Mouse (Mus musculus) MEL (cell line): ENCODE results near the gene Gm5565. TPM values are rescaled to one million over a fixed set of nuclear protein-coding genes. Genes with fewer than 3 reads are reported as not detected.

Experiments used
- DNase-seq: peaks from one replicate; pipeline ENCODE4 v3.0.0; 2011; ENCODE audit warnings: low read depth, low spot score
- H3K27ac ChIP-seq: 2 replicates; pipeline ENCODE4 v1.5.1; 2012; ENCODE audit warnings: low read depth, mild to moderate bottlenecking, control low read depth, low read length, moderate library complexity; ENCODE audit not compliant: control insufficient read depth
- H3K27me3 ChIP-seq, 2 experiments: fragments of 150-350 bp in 1 of 2; sonication (generic) in 1 of 2; 2 replicates each; pipeline ENCODE4 v1.6.1; 2012; ENCODE audit warnings: low read length in 2 of 2, mild to moderate bottlenecking in 2 of 2, improper control_type of control experiment in 1 of 2, moderate library complexity in 1 of 2; ENCODE audit not compliant: insufficient read depth in 2 of 2, control insufficient read depth in 1 of 2
- H3K36me3 ChIP-seq, 2 experiments: 2 replicates each; pipeline ENCODE4 v1.6.1; 2012 to 2014; ENCODE audit warnings: low read length in 2 of 2, improper control_type of control experiment in 1 of 2, inconsistent platforms in 1 of 2, mild to moderate bottlenecking in 1 of 2; ENCODE audit not compliant: insufficient read depth in 2 of 2, control insufficient read depth in 1 of 2
- H3K4me1 ChIP-seq, 2 experiments: fragments of 150-350 bp in 1 of 2; sonication (generic) in 1 of 2; 2 replicates each; pipeline ENCODE4 v1.6.1; 2012; ENCODE audit warnings: low read length in 2 of 2, improper control_type of control experiment in 1 of 2, mild to moderate bottlenecking in 1 of 2; ENCODE audit not compliant: insufficient read depth in 2 of 2, control insufficient read depth in 1 of 2
- H3K4me3 ChIP-seq, 2 experiments: fragments of 150-350 bp in 1 of 2; sonication (generic) in 1 of 2; 2 replicates each; pipeline ENCODE4 v1.5.1; 2012; ENCODE audit warnings: low read depth in 2 of 2, low read length in 2 of 2, mild to moderate bottlenecking in 2 of 2, moderate library complexity in 2 of 2, control low read depth in 1 of 2, improper control_type of control experiment in 1 of 2; ENCODE audit not compliant: control insufficient read depth in 1 of 2, insufficient read depth in 1 of 2
- H3K79me2 ChIP-seq: 2 replicates; pipeline ENCODE4 v1.6.1; 2012; ENCODE audit warnings: mild to moderate bottlenecking, low read length, moderate library complexity; ENCODE audit not compliant: control insufficient read depth, poor library complexity, insufficient read depth
- H3K9ac ChIP-seq: 2 replicates; pipeline ENCODE4 v1.6.1; 2012; ENCODE audit warnings: low read depth, mild to moderate bottlenecking, control low read depth, low read length, moderate library complexity; ENCODE audit not compliant: control insufficient read depth, poor library complexity, severe bottlenecking
- H3K9me3 ChIP-seq: fragments of 150-350 bp; sonication (generic); replicated peaks from 2 replicates; pipeline ENCODE4 v1.6.1; 2012; ENCODE audit warnings: mild to moderate bottlenecking, low read length, improper control_type of control experiment, moderate library complexity; ENCODE audit not compliant: insufficient read depth
- CHD1 ChIP-seq: IDR thresholded peaks from 2 replicates; pipeline ENCODE4 v1.6.1; 2012; ENCODE audit warnings: low read depth, mild to moderate bottlenecking, inconsistent platforms, low read length, improper control_type of control experiment
- CTCF ChIP-seq, 3 experiments: IDR thresholded peaks in 2 of 3; conservative IDR thresholded peaks in 1 of 3; 2 replicates each; pipeline ENCODE4 v1.5.1; 2011 to 2012; ENCODE audit warnings: low read length in 3 of 3, low read depth in 2 of 3, mild to moderate bottlenecking in 2 of 3, improper control_type of control experiment in 1 of 3, inconsistent platforms in 1 of 3, mixed read lengths in 1 of 3, moderate library complexity in 1 of 3; ENCODE audit not compliant: control insufficient read depth in 1 of 3, insufficient read depth in 1 of 3, poor library complexity in 1 of 3, severe bottlenecking in 1 of 3
- E2F4 ChIP-seq: IDR thresholded peaks from 2 replicates; pipeline ENCODE4 v1.6.1; 2011; ENCODE audit warnings: low read depth, low read length, improper control_type of control experiment, borderline replicate concordance
- ELF1 ChIP-seq: IDR thresholded peaks from 2 replicates; pipeline ENCODE4 v1.6.1; 2014; ENCODE audit warnings: low read depth, mild to moderate bottlenecking, inconsistent platforms, low read length, improper control_type of control experiment, moderate library complexity
- EP300 ChIP-seq, 2 experiments: IDR thresholded peaks; 2 replicates each; pipeline ENCODE4 v1.6.1; 2011; ENCODE audit warnings: improper control_type of control experiment in 2 of 2, low read length in 2 of 2, low read depth in 1 of 2, mild to moderate bottlenecking in 1 of 2
- GABPA ChIP-seq: IDR thresholded peaks from 2 replicates; pipeline ENCODE4 v1.6.1; 2012; ENCODE audit warnings: low read depth, mild to moderate bottlenecking, inconsistent platforms, low read length, improper control_type of control experiment, moderate library complexity
- HCFC1 ChIP-seq: IDR thresholded peaks from 2 replicates; pipeline ENCODE4 v1.6.1; 2012; ENCODE audit warnings: low read depth, mild to moderate bottlenecking, inconsistent platforms, low read length, improper control_type of control experiment, moderate library complexity
- KAT2A ChIP-seq: conservative IDR thresholded peaks from 2 replicates; pipeline ENCODE4 v1.6.1; 2012; ENCODE audit warnings: low read depth, low read length, improper control_type of control experiment, inconsistent platforms
- MAFK ChIP-seq: IDR thresholded peaks from 2 replicates; pipeline ENCODE4 v1.6.1; 2011; ENCODE audit warnings: low read depth, mild to moderate bottlenecking, low read length, improper control_type of control experiment, borderline replicate concordance
- MAX ChIP-seq: IDR thresholded peaks from 2 replicates; pipeline ENCODE4 v1.6.1; 2011; ENCODE audit warnings: low read length, improper control_type of control experiment
- MEF2A ChIP-seq: IDR thresholded peaks from 2 replicates; pipeline ENCODE4 v1.6.1; 2014; ENCODE audit warnings: low read depth, mild to moderate bottlenecking, inconsistent platforms, low read length, improper control_type of control experiment; ENCODE audit not compliant: poor library complexity, insufficient replicate concordance, severe bottlenecking; ENCODE audit errors: extremely low read depth
- MYB ChIP-seq: IDR thresholded peaks from 2 replicates; pipeline ENCODE4 v1.6.1; 2011; ENCODE audit warnings: mild to moderate bottlenecking, low read depth, low read length, improper control_type of control experiment
- MYC ChIP-seq: IDR thresholded peaks from 2 replicates; pipeline ENCODE4 v1.6.1; 2011; ENCODE audit warnings: low read depth, mild to moderate bottlenecking, low read length, improper control_type of control experiment, moderate library complexity
- NELFE ChIP-seq: IDR thresholded peaks from 2 replicates; pipeline ENCODE4 v1.6.1; 2011; ENCODE audit warnings: low read depth, low read length, improper control_type of control experiment
- NRF1 ChIP-seq: IDR thresholded peaks from 2 replicates; pipeline ENCODE4 v1.6.1; 2014; ENCODE audit warnings: low read depth, mild to moderate bottlenecking, inconsistent platforms, low read length, improper control_type of control experiment, moderate library complexity; ENCODE audit not compliant: poor library complexity, insufficient read depth, severe bottlenecking
- POLR2A ChIP-seq, 2 experiments: IDR thresholded peaks; 2 replicates each; pipeline ENCODE4 v1.6.1; 2011 to 2012; ENCODE audit warnings: low read length in 2 of 2, mild to moderate bottlenecking in 2 of 2, control low read depth in 1 of 2, improper control_type of control experiment in 1 of 2, low read depth in 1 of 2, moderate library complexity in 1 of 2; ENCODE audit not compliant: control insufficient read depth in 1 of 2, insufficient read depth in 1 of 2, poor library complexity in 1 of 2
- POLR2AphosphoS2 ChIP-seq: IDR thresholded peaks from 2 replicates; pipeline ENCODE4 v1.6.1; 2011; ENCODE audit warnings: low read length, improper control_type of control experiment
- RAD21 ChIP-seq: IDR thresholded peaks from 2 replicates; pipeline ENCODE4 v1.6.1; 2011; ENCODE audit warnings: mild to moderate bottlenecking, low read depth, low read length, improper control_type of control experiment
- SMC3 ChIP-seq: IDR thresholded peaks from 2 replicates; pipeline ENCODE4 v1.6.1; 2011; ENCODE audit warnings: low read depth, low read length, improper control_type of control experiment
- TAL1 ChIP-seq: IDR thresholded peaks from 2 replicates; pipeline ENCODE4 v1.6.1; 2012; ENCODE audit warnings: mild to moderate bottlenecking, inconsistent platforms, low read length, moderate library complexity, mixed read lengths
- TBP ChIP-seq: IDR thresholded peaks from 2 replicates; pipeline ENCODE4 v1.8.0; 2011; ENCODE audit warnings: low read depth, low read length, improper control_type of control experiment
- UBTF ChIP-seq: IDR thresholded peaks from 2 replicates; pipeline ENCODE4 v1.6.1; 2012; ENCODE audit warnings: low read depth, mild to moderate bottlenecking, inconsistent platforms, low read length, improper control_type of control experiment, moderate library complexity, borderline replicate concordance; ENCODE audit not compliant: insufficient read depth
- USF2 ChIP-seq, 2 experiments: IDR thresholded peaks; 2 replicates each; pipeline ENCODE4 v1.6.1; 2011 to 2012; ENCODE audit warnings: improper control_type of control experiment in 2 of 2, low read length in 2 of 2, borderline replicate concordance in 1 of 2, inconsistent platforms in 1 of 2, low read depth in 1 of 2, mild to moderate bottlenecking in 1 of 2; ENCODE audit not compliant: insufficient read depth in 1 of 2
- ZC3H11A ChIP-seq: IDR thresholded peaks from 2 replicates; pipeline ENCODE4 v1.6.1; 2012; ENCODE audit warnings: low read depth, mild to moderate bottlenecking, inconsistent platforms, low read length, improper control_type of control experiment
- ZKSCAN1 ChIP-seq: IDR thresholded peaks from 2 replicates; pipeline ENCODE4 v1.6.1; 2012; ENCODE audit warnings: low read depth, mild to moderate bottlenecking, inconsistent platforms, low read length, improper control_type of control experiment, moderate library complexity
- polyA plus RNA-seq, 2 experiments: library from polyadenylated mRNA; stranded (reverse) in 1 of 2; unstranded in 1 of 2; fragments of >175 nt in 1 of 2; fragments of >200 nt in 1 of 2; gene quantifications; 2 replicates each; pipeline versions ENCODE4 v1.2.1 to v1.2.4; 2012; ENCODE audit warnings: low replicate concordance in 2 of 2, low read depth in 1 of 2; ENCODE audit not compliant: insufficient read length in 2 of 2, insufficient read depth in 1 of 2, missing spikeins in 1 of 2
- total RNA-seq: library from RNA; depleted of rRNA; stranded (reverse); fragments of 300-350 nt; gene quantifications from 2 replicates; pipeline ENCODE4 v1.2.3, GENCODE M21; 2012

The Gm5565 gene
- total and polyA plus RNA-seq, 3 experiments = not detected

- no peak overlapping the region for H3K4me3 ChIP-seq
- DNase-seq = no peak
- peaks cover 0 to 1% of the 10 kb centered on the region in 2 experiments; a peak in 1 of 4 replicates for H3K36me3 ChIP-seq
- no peak overlapping the region for H3K27ac ChIP-seq
- no peaks in the 10 kb centered on the region for H3K79me2 ChIP-seq
- H3K4me1 ChIP-seq = no peaks in the 10 kb centered on the region
- H3K9me3 ChIP-seq = no peaks in the 10 kb centered on the region
- TF ChIP-seq UBTF (no peak), E2F4 (no peak), SMC3 (no peak), NELFE (no peak), HCFC1 (no peak), CTCF (IDR thresholded peaks at IDR 0.05 in 2 of 3, conservative IDR thresholded peaks at IDR 0.05 in 1 of 3; ENCODE audit: control insufficient read depth in 1 of 3, insufficient read depth in 1 of 3, low read depth in 2 of 3, low read length in 3 of 3, poor library complexity in 1 of 3, severe bottlenecking in 1 of 3) (no peak), CHD1 (no peak), EP300 (IDR thresholded peaks at IDR 0.05; ENCODE audit: low read depth in 1 of 2, low read length in 2 of 2) (no peak), USF2 (IDR thresholded peaks at IDR 0.05; ENCODE audit: borderline replicate concordance in 1 of 2, insufficient read depth in 1 of 2, low read depth in 1 of 2, low read length in 2 of 2) (no peak), GABPA (no peak), POLR2A (IDR thresholded peaks at IDR 0.05; ENCODE audit: control insufficient read depth in 1 of 2, insufficient read depth in 1 of 2, low read depth in 1 of 2, low read length in 2 of 2, poor library complexity in 1 of 2) (no peak), ZC3H11A (no peak), KAT2A (no peak), MAX (no peak), TBP (no peak), POLR2AphosphoS2 (no peak)
- no peaks in the 10 kb centered on the region for H3K27me3 ChIP-seq
- H3K9ac ChIP-seq = no peak overlapping the region
Measured at GRCm38 (mm10) chr5:146199073-146199472, 38.7 kb upstream of the Gm5565 start.

DNA sequence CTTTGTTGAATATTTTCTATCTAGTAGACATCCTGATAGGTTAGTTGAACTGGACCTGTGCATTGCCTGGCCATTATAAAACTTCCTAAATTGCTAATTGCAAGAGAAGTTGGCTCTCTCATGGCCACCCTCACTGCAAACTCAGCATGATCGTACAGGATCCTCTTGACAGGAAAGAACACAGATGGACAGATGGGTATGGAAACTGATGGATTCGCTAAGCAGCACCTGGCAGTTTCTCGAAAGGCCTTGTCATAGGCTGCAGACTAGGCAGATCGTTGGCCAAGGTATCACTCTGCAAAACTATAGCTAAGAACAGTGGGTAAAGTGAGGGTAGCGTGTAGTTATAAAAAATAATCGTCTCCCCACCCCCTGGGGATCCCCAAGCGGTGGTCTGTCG, 33.0 kb upstream of the Gm5565 start:
- Histone ChIP-seq H3K36me3 (no peaks in the 10 kb centered on the region), H3K9me3 (no peaks in the 10 kb centered on the region), H3K27ac (no peak overlapping the region), H3K27me3 (no peaks in the 10 kb centered on the region), H3K79me2 (no peaks in the 10 kb centered on the region), H3K4me1 (no peaks in the 10 kb centered on the region), H3K4me3 (no peak overlapping the region), H3K9ac (no peak overlapping the region)
- no peak for DNase-seq
- TF ChIP-seq MYB (no peak), ZKSCAN1 (no peak), MAFK (no peak), HCFC1 (no peak), EP300 (IDR thresholded peaks at IDR 0.05; ENCODE audit: low read depth in 1 of 2, low read length in 2 of 2) (no peak), E2F4 (no peak), RAD21 (no peak), POLR2AphosphoS2 (no peak), USF2 (IDR thresholded peaks at IDR 0.05; ENCODE audit: borderline replicate concordance in 1 of 2, insufficient read depth in 1 of 2, low read depth in 1 of 2, low read length in 2 of 2) (no peak), CHD1 (no peak), MAX (no peak), ZC3H11A (no peak), TBP (no peak), TAL1 (no peak), MEF2A (no peak), NRF1 (no peak), KAT2A (no peak), ELF1 (no peak), CTCF (IDR thresholded peaks at IDR 0.05 in 2 of 3, conservative IDR thresholded peaks at IDR 0.05 in 1 of 3; ENCODE audit: control insufficient read depth in 1 of 3, insufficient read depth in 1 of 3, low read depth in 2 of 3, low read length in 3 of 3, poor library complexity in 1 of 3, severe bottlenecking in 1 of 3) (no peak), MYC (no peak)
